Mouse (Mus musculus) erythroblast, embryonic 14.5 days (primary cell): ENCODE results near the gene Set.

Source experiments
- GATA1 ChIP-seq: IDR thresholded peaks from 2 replicates; pipeline ENCODE4 v1.6.1; 2012; ENCODE audit warnings: low read length, inconsistent platforms, mixed read lengths
- TAL1 ChIP-seq: IDR thresholded peaks from 3 replicates; pipeline ENCODE4 v1.6.1; 2012; ENCODE audit warnings: low read length, inconsistent platforms, mixed read lengths

DNA sequence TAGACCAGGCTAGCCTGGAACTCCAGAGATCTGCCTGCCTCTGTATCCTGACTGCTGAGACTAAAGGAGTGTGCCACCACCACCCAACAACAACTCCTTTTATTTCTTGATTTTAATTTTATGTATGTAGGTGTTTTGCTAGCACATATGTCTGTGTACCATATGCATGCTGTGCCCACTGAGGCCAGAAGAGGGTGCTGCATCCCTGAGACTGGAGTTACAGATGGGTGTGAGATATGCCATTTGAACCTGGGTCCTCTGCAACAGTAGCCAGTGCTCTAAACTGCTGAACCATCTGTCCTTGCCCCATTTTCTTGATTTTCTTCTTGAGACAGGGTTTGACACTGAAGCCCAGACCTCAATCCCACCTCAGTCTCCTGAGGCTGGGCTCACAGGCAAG lies 49.2 kb downstream of the Set start:
- TF ChIP-seq TAL1 (no peak), GATA1 (no peak)
